Mouse (Mus musculus) cerebellum, adult 11 months (tissue): ENCODE measurements around the gene Morn5.

Experiments used
- DNase-seq: peaks from one replicate; pipeline ENCODE4 v3.0.0; 2022

The Morn5 gene

GRCm38 (mm10) chr2:36104956-36105741, 55.9 kb downstream of the Morn5 start, which contains the start of gene Lhx6:
Gene Lhx6, minus strand, starts transcription at chr2:36105408.
- no peak for DNase-seq

- no peak for DNase-seq
Observed at GRCm38 (mm10) chr2:36108615-36109014, 59.4 kb downstream of the Morn5 start.

- no peak for DNase-seq
Observed at GRCm38 (mm10) chr2:36112632-36113031, 63.4 kb downstream of the Morn5 start.

GRCm38 (mm10) chr2:36126795-36127429, 77.7 kb downstream of the Morn5 start:
- no peak for DNase-seq

GRCm38 (mm10) chr2:36127973-36128372, 78.7 kb downstream of the Morn5 start:
- DNase-seq = no peak

GRCm38 (mm10) chr2:36129051-36129450, 79.8 kb downstream of the Morn5 start:
- no peak for DNase-seq
